16 mouse cellular contexts compared by ENCODE assay signal in the genomic region with DNA sequence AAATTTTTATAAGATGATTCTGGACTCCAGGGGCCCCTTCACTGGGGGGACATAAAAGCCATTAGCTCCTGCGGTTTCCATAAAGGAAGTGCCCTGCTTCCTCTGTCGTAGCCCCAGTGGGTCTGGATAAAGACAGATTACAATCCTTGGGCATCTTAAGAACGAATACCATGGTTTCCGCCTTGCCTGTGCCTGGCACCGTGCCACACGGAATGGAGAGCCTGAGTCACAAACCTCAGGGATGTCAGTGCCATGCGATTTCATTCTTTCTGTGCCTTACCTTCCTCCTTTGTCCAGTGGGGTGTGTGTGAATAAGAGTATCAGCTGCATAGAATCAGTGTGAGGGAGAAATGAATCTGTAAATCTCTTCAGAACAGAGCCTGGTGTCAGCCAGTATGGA.
A peak's percentile ranks its signal among the peaks of the same experiment; 100 is the strongest.
DNase-seq lines count a peak whose midpoint lies in the region; ATAC-seq and TF ChIP-seq lines count a peak whose summit lies in the region.
"Had no signal": no experiment of that assay in that cellular context is flagged by ENCODE, and none has a peak within 500 bp of the region (broad histone marks: within the 10 kb centered on the region; RNA-seq: fewer than 3 reads in every experiment).

No protein-coding gene starts in this region.

- no peak for TF ChIP-seq EP300 in lung, postnatal 0 days (IDR thresholded peaks at IDR 0.05)

- no peak overlapping the region for H3K4me2 ChIP-seq in lung, postnatal 0 days (replicated peaks; ENCODE audit: low read depth, low read length)
- H3K4me2 ChIP-seq in hindbrain, embryonic 16.5 days (ENCODE audit: low read length) = no peak overlapping the region
- H3K4me2 ChIP-seq: embryonic facial prominence, embryonic 13.5 days; heart, embryonic 11.5 days; limb, embryonic 15.5 days; neural tube, embryonic 15.5 days had no signal

- no peak overlapping the region for H3K9ac ChIP-seq in lung, postnatal 0 days (replicated peaks; ENCODE audit: low read depth)
- H3K9ac ChIP-seq in hindbrain, embryonic 16.5 days (ENCODE audit: low read depth, low read length) = no peak overlapping the region
- H3K9ac ChIP-seq: embryonic facial prominence, embryonic 13.5 days; limb, embryonic 15.5 days; neural tube, embryonic 15.5 days had no signal

- no peak overlapping the region for H3K4me3 ChIP-seq in lung, postnatal 0 days (ENCODE audit: low read depth, low read length)
- H3K4me3 ChIP-seq in limb, embryonic 10.5 days = no peak overlapping the region
- H3K4me3 ChIP-seq in hindbrain, embryonic 16.5 days (ENCODE audit: low read length) = no peak overlapping the region
- H3K4me3 ChIP-seq: embryonic facial prominence, embryonic 13.5 days; limb, embryonic 15.5 days; neural tube, embryonic 15.5 days had no signal

- H3K9me3 ChIP-seq in lung, postnatal 0 days (ENCODE audit: low read length) = no peaks in the 10 kb centered on the region
- H3K9me3 ChIP-seq in limb, embryonic 10.5 days (replicated peaks) = no peaks in the 10 kb centered on the region
- no peaks in the 10 kb centered on the region for H3K9me3 ChIP-seq in hindbrain, embryonic 16.5 days (ENCODE audit: control insufficient read depth, low read length)
- H3K9me3 ChIP-seq: embryonic facial prominence, embryonic 13.5 days; limb, embryonic 15.5 days; neural tube, embryonic 15.5 days had no signal

- DNase-seq in adrenal gland, postnatal 25 days = peak; percentile 33
- DNase-seq in adrenal gland, adult 2 months = no peak
- DNase-seq in lung, postnatal 4 days = peak; percentile 56 to 58
- DNase-seq in lung, postnatal 0 days (ENCODE audit: low spot score) = no peak
- peak; percentile 99 for DNase-seq in 416B (ENCODE audit: low read depth)
- DNase-seq in limb, embryonic 10.5 days (ENCODE audit: low spot score) = no peak
- DNase-seq in gastrocnemius, postnatal 25 days = no peak
- DNase-seq: cerebellum, adult 9-10 months; gastrocnemius, postnatal 10 days; heart, postnatal 14 days had no signal

- no peaks in the 10 kb centered on the region for H3K36me3 ChIP-seq in lung, postnatal 0 days (ENCODE audit: insufficient read depth, low read length)
- no peaks in the 10 kb centered on the region for H3K36me3 ChIP-seq in limb, embryonic 10.5 days
- no peaks in the 10 kb centered on the region for H3K36me3 ChIP-seq in hindbrain, embryonic 16.5 days (ENCODE audit: control insufficient read depth, insufficient read depth, low read length)
- H3K36me3 ChIP-seq: embryonic facial prominence, embryonic 13.5 days; limb, embryonic 15.5 days; neural tube, embryonic 15.5 days had no signal

- H3K27ac ChIP-seq in lung, postnatal 0 days (ENCODE audit: low read length) = no peak overlapping the region
- H3K27ac ChIP-seq in limb, embryonic 10.5 days = 0 out of 2 replicates have a peak overlapping the region, but pooled peaks have one; percentile 27
- no peak overlapping the region for H3K27ac ChIP-seq in hindbrain, embryonic 16.5 days (ENCODE audit: low read depth, low read length)
- H3K27ac ChIP-seq: embryonic facial prominence, embryonic 13.5 days; limb, embryonic 15.5 days; neural tube, embryonic 15.5 days; stomach, postnatal 0 days had no signal

- H3K27me3 ChIP-seq in lung, postnatal 0 days (replicated peaks; ENCODE audit: insufficient read depth, low read length) = no peaks in the 10 kb centered on the region
- peaks cover 48% of the 10 kb centered on the region for H3K27me3 ChIP-seq in limb, embryonic 10.5 days (ENCODE audit: low read depth, poor library complexity, severe bottlenecking)
- H3K27me3 ChIP-seq in hindbrain, embryonic 16.5 days (replicated peaks; ENCODE audit: control insufficient read depth, insufficient read depth, low read length) = no peaks in the 10 kb centered on the region
- H3K27me3 ChIP-seq: neural tube, embryonic 15.5 days had no signal

- ATAC-seq in lung, postnatal 0 days = no peak; the same call in 1 of the 2 replicates
- no peak for ATAC-seq in hindbrain, embryonic 16.5 days

- no peak for TF ChIP-seq CTCF in lung, postnatal 0 days (IDR thresholded peaks at IDR 0.05)

- H3K4me1 ChIP-seq in lung, postnatal 0 days (ENCODE audit: insufficient read depth, low read depth, low read length) = peaks cover 12% of the 10 kb centered on the region; the same call in 1 of the 2 replicates
- H3K4me1 ChIP-seq in limb, embryonic 10.5 days = peaks cover 62% of the 10 kb centered on the region
- no peaks in the 10 kb centered on the region for H3K4me1 ChIP-seq in hindbrain, embryonic 16.5 days (ENCODE audit: control insufficient read depth, insufficient read depth, low read depth, low read length)

- WGBS in lung, postnatal 0 days = 37% methylated on average over 7 of the region's 7 CpGs
- 86% methylated on average over 7 of the region's 7 CpGs for WGBS in limb, embryonic 10.5 days
- 64% methylated on average over 7 of the region's 7 CpGs for WGBS in hindbrain, embryonic 16.5 days

Comparison
In these comparisons a context has a peak if more than half of its experiments do, and no peak if none do; other contexts are left out.
1. DNase-seq: peak in adrenal gland, postnatal 25 days (single experiment), lung, postnatal 4 days (2 of 2) and 416B (single experiment); none in adrenal gland, adult 2 months (single experiment), lung, postnatal 0 days (single experiment), limb, embryonic 10.5 days (single experiment) and gastrocnemius, postnatal 25 days (single experiment).